Mouse (Mus musculus): ENCODE results near the gene Zfp800. TPM values are rescaled to one million over a fixed set of nuclear protein-coding genes. Genes with fewer than 3 reads are reported as not detected.

The Zfp800 gene
- total and polyA plus RNA-seq, 3 experiments: 41.6 to 71.9 (median 43.2) TPM

DNA sequence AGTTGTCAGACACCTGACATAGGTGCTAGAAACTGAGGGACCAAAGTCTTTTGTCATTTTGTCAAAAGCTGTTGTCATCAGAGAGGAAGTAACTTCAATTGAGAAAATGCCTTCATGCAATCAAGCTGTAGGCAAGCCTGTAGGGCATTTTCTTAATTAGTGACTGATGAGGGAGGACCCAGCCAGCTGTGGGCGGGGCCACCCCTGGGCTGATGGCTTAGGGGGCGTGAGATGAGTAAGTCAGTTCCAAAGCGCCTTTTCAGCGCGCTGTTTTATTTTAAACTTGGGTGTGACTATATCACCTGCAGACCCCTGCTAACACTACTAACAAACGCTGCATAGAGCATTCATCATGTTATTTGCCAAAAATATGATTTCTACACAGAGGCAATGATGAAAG is 195.0 kb downstream of the Zfp800 start:
- no peaks in the 10 kb centered on the region for H3K79me2 ChIP-seq (ENCODE audit: control insufficient read depth, insufficient read depth, low read length, poor library complexity)
- H3K4me1 ChIP-seq (ENCODE audit: control insufficient read depth in 1 of 2, insufficient read depth in 2 of 2, low read length in 2 of 2): no peaks in the 10 kb centered on the region
- H3K36me3 ChIP-seq (ENCODE audit: control insufficient read depth in 1 of 2, insufficient read depth in 2 of 2, low read length in 2 of 2): no peaks in the 10 kb centered on the region
- no peak overlapping the region for H3K9ac ChIP-seq (ENCODE audit: control insufficient read depth, low read depth, low read length, poor library complexity, severe bottlenecking)
- no peak for TF ChIP-seq CHD2 (IDR thresholded peaks at IDR 0.05; ENCODE audit: low read length)
- no peak for DNase-seq (ENCODE audit: low read depth, low spot score)
- H3K9me3 ChIP-seq (replicated peaks; ENCODE audit: insufficient read depth, low read length): no peaks in the 10 kb centered on the region
- no peak overlapping the region for H3K4me3 ChIP-seq (ENCODE audit: control insufficient read depth in 1 of 2, insufficient read depth in 1 of 2, low read depth in 2 of 2, low read length in 2 of 2)
- H3K27me3 ChIP-seq (ENCODE audit: control insufficient read depth in 1 of 2, insufficient read depth in 2 of 2, low read length in 2 of 2): no peaks in the 10 kb centered on the region
- no peak overlapping the region for H3K27ac ChIP-seq (ENCODE audit: control insufficient read depth, low read depth, low read length)

DNA sequence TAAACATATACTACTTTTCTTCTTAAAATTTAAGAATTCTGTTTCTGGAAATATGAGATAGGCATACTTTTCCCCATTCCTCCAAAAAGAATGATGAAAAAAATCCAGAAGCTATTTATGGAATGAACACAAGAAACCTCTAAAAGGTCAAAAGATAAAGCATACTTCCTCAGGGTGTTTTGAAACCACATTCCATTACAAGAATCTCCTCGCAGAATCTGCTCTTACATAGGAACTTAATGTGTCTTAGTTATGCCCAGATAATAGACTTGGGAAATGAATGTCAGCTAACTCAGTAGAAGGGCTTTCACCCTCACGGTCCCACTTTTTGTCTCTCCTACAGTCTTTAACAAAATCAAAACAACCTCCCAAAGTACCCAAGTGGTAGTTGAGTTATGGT is 203.9 kb downstream of the Zfp800 start:
- Histone ChIP-seq H3K4me3 (ENCODE audit: control insufficient read depth in 1 of 2, insufficient read depth in 1 of 2, low read depth in 2 of 2, low read length in 2 of 2) (no peak overlapping the region), H3K9ac (ENCODE audit: control insufficient read depth, low read depth, low read length, poor library complexity, severe bottlenecking) (no peak overlapping the region), H3K79me2 (ENCODE audit: control insufficient read depth, insufficient read depth, low read length, poor library complexity) (no peaks in the 10 kb centered on the region), H3K9me3 (replicated peaks; ENCODE audit: insufficient read depth, low read length) (no peaks in the 10 kb centered on the region), H3K36me3 (ENCODE audit: control insufficient read depth in 1 of 2, insufficient read depth in 2 of 2, low read length in 2 of 2) (no peaks in the 10 kb centered on the region), H3K27me3 (ENCODE audit: control insufficient read depth in 1 of 2, insufficient read depth in 2 of 2, low read length in 2 of 2) (peaks cover 1 to 4% of the 10 kb centered on the region in 2 experiments; a peak in 3 of 4 replicates), H3K4me1 (ENCODE audit: control insufficient read depth in 1 of 2, insufficient read depth in 2 of 2, low read length in 2 of 2) (no peaks in the 10 kb centered on the region), H3K27ac (ENCODE audit: control insufficient read depth, low read depth, low read length) (no peak overlapping the region)
- no peak for DNase-seq (ENCODE audit: low read depth, low spot score)
- no peak for TF ChIP-seq POLR2A (IDR thresholded peaks at IDR 0.05; ENCODE audit: control insufficient read depth in 1 of 2, insufficient read depth in 1 of 2, low read depth in 1 of 2, low read length in 2 of 2, poor library complexity in 1 of 2)
- TF ChIP-seq HCFC1 (IDR thresholded peaks at IDR 0.05; ENCODE audit: low read depth, low read length): no peak
- TF ChIP-seq NRF1 (IDR thresholded peaks at IDR 0.05; ENCODE audit: insufficient read depth, low read depth, low read length, poor library complexity, severe bottlenecking): no peak
- TF ChIP-seq BHLHE40 (IDR thresholded peaks at IDR 0.05; ENCODE audit: borderline replicate concordance, low read depth, low read length): no peak
- no peak for TF ChIP-seq CTCF (IDR thresholded peaks at IDR 0.05 in 2 of 3, conservative IDR thresholded peaks at IDR 0.05 in 1 of 3; ENCODE audit: control insufficient read depth in 1 of 3, insufficient read depth in 1 of 3, low read depth in 2 of 3, low read length in 3 of 3, poor library complexity in 1 of 3, severe bottlenecking in 1 of 3)
- no peak for TF ChIP-seq ZC3H11A (IDR thresholded peaks at IDR 0.05; ENCODE audit: low read depth, low read length)
- no peak for TF ChIP-seq EP300 (IDR thresholded peaks at IDR 0.05; ENCODE audit: low read depth in 1 of 2, low read length in 2 of 2)

DNA sequence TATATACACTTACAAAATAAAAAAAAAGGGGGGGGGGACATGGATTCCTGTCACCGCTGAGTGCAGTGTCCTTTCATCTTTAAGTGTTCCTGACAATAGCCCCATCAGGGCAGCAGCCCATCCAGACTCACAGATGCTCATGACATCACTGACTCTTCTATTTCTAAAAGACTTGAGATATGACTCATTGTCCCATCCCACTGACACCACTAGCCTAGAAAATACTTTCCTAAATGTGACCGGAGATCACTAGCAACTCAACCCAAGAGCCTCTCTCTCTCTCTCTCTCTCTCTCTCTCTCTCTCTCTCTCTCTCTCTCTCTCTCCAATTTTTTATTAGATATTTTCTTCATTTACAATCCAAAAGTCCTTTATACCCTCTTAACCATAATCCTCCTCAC is 205.9 kb downstream of the Zfp800 start:
- Histone ChIP-seq H3K9me3 (replicated peaks; ENCODE audit: insufficient read depth, low read length) (no peaks in the 10 kb centered on the region), H3K4me1 (ENCODE audit: control insufficient read depth in 1 of 2, insufficient read depth in 2 of 2, low read length in 2 of 2) (no peaks in the 10 kb centered on the region), H3K9ac (ENCODE audit: control insufficient read depth, low read depth, low read length, poor library complexity, severe bottlenecking) (no peak overlapping the region), H3K4me3 (ENCODE audit: control insufficient read depth in 1 of 2, insufficient read depth in 1 of 2, low read depth in 2 of 2, low read length in 2 of 2) (no peak overlapping the region), H3K79me2 (ENCODE audit: control insufficient read depth, insufficient read depth, low read length, poor library complexity) (no peaks in the 10 kb centered on the region), H3K27me3 (ENCODE audit: control insufficient read depth in 1 of 2, insufficient read depth in 2 of 2, low read length in 2 of 2) (peaks cover 1 to 4% of the 10 kb centered on the region in 2 experiments; a peak in 3 of 4 replicates), H3K36me3 (ENCODE audit: control insufficient read depth in 1 of 2, insufficient read depth in 2 of 2, low read length in 2 of 2) (no peaks in the 10 kb centered on the region), H3K27ac (ENCODE audit: control insufficient read depth, low read depth, low read length) (no peak overlapping the region)
- no peak for DNase-seq (ENCODE audit: low read depth, low spot score)
- no peak for TF ChIP-seq ZMIZ1 (IDR thresholded peaks at IDR 0.05; ENCODE audit: low read depth, low read length)
- TF ChIP-seq E2F4 (IDR thresholded peaks at IDR 0.05; ENCODE audit: borderline replicate concordance, low read depth, low read length): no peak
- TF ChIP-seq USF1 (IDR thresholded peaks at IDR 0.05; ENCODE audit: low read depth, low read length): no peak
- no peak for TF ChIP-seq CHD1 (IDR thresholded peaks at IDR 0.05; ENCODE audit: low read depth, low read length)
- no peak for TF ChIP-seq TAL1 (IDR thresholded peaks at IDR 0.05; ENCODE audit: low read length)
- no peak for TF ChIP-seq POLR2AphosphoS2 (IDR thresholded peaks at IDR 0.05; ENCODE audit: low read length)
- TF ChIP-seq ZKSCAN1 (IDR thresholded peaks at IDR 0.05; ENCODE audit: low read depth, low read length): no peak
- TF ChIP-seq RCOR1 (IDR thresholded peaks at IDR 0.05; ENCODE audit: low read depth, low read length): no peak
- no peak for TF ChIP-seq MYC (IDR thresholded peaks at IDR 0.05; ENCODE audit: low read depth, low read length)

Other genes with a start within 250 kb of the Zfp800 start
- 89.4 and 92.8 TPM in 2 replicates for gene Arf5, start 25.6 kb upstream of the Zfp800 start, total RNA-seq (2012; rRNA removed)
- 100 to 1,000 TPM in 1 of 2 experiments, not detected in 1; 292 TPM for gene Arf5, start 25.6 kb upstream of the Zfp800 start, polyA plus RNA-seq (2012; ENCODE audit: insufficient read depth in 1 of 2, insufficient read length in 2 of 2, low read depth in 1 of 2, low replicate concordance in 2 of 2, missing spikeins in 1 of 2)
- not detected in 2 replicates for gene Fscn3, start 29.8 kb upstream of the Zfp800 start, total RNA-seq (2012; rRNA removed)
- gene Fscn3, start 29.8 kb upstream of the Zfp800 start, polyA plus RNA-seq (2012; ENCODE audit: insufficient read depth in 1 of 2, insufficient read length in 2 of 2, low read depth in 1 of 2, low replicate concordance in 2 of 2, missing spikeins in 1 of 2): not detected
- gene Gcc1, start 30.4 kb upstream of the Zfp800 start, total RNA-seq (2012; rRNA removed): 6.7 and 9.2 TPM in 2 replicates
- 1 to 10 TPM in 1 of 2 experiments, not detected in 1; 9.0 TPM for gene Gcc1, start 30.4 kb upstream of the Zfp800 start, polyA plus RNA-seq (2012; ENCODE audit: insufficient read depth in 1 of 2, insufficient read length in 2 of 2, low read depth in 1 of 2, low replicate concordance in 2 of 2, missing spikeins in 1 of 2)
- not detected in 2 replicates for gene Pax4, start 51.3 kb upstream of the Zfp800 start, total RNA-seq (2012; rRNA removed)
- gene Pax4, start 51.3 kb upstream of the Zfp800 start, polyA plus RNA-seq (2012; ENCODE audit: insufficient read depth in 1 of 2, insufficient read length in 2 of 2, low read depth in 1 of 2, low replicate concordance in 2 of 2, missing spikeins in 1 of 2): not detected
- 192 and 217 TPM in 2 replicates for gene Snd1, start 77.1 kb upstream of the Zfp800 start, total RNA-seq (2012; rRNA removed)
- 100 to 1,000 TPM in 1 of 2 experiments, not detected in 1; 280 TPM for gene Snd1, start 77.1 kb upstream of the Zfp800 start, polyA plus RNA-seq (2012; ENCODE audit: insufficient read depth in 1 of 2, insufficient read length in 2 of 2, low read depth in 1 of 2, low replicate concordance in 2 of 2, missing spikeins in 1 of 2)

Data from MEL (cell line).